Mouse (Mus musculus) hindbrain, embryonic 12.5 days (tissue): ENCODE measurements at regions not wholly inside any gene's neighbourhood (a gene's known extent, or its start where the extent isn't known, plus 50 kb on each side); places are given as distances from the start of the nearest gene placed in this dataset.
A peak's percentile ranks its signal among the peaks of the same experiment; 100 is the strongest.
"Not testable (repeated sequence)": the region's sequence is repeated elsewhere in the genome, so short reads cannot be mapped to it uniquely, and the experiment has no call there.

Experiments used
- ATAC-seq: fragments of 200-750 bp; cut with Nextera tagmentation; 2 replicates; pipeline ENCODE4 v1.8.0; 2017; ENCODE audit warnings: moderate TSS enrichment; ENCODE audit not compliant: low FRiP score
- H3K27ac ChIP-seq: fragments of 300-500 bp; sonication (generic); 2 replicates; pipeline ENCODE4 v1.5.1; 2016; ENCODE audit warnings: mild to moderate bottlenecking
- H3K27me3 ChIP-seq: fragments of 300-500 bp; sonication (generic); 2 replicates; pipeline ENCODE4 v1.6.1; 2016; ENCODE audit warnings: mild to moderate bottlenecking
- H3K36me3 ChIP-seq: fragments of 300-500 bp; sonication (generic); 2 replicates; pipeline ENCODE4 v1.6.1; 2016; ENCODE audit warnings: mild to moderate bottlenecking
- H3K4me1 ChIP-seq: fragments of 300-500 bp; sonication (generic); 2 replicates; pipeline ENCODE4 v1.6.1; 2016
- H3K4me2 ChIP-seq: fragments of 300-500 bp; sonication (generic); replicated peaks from 2 replicates; pipeline ENCODE4 v1.6.1; 2016; ENCODE audit warnings: mild to moderate bottlenecking
- H3K4me3 ChIP-seq: fragments of 300-500 bp; sonication (generic); 2 replicates; pipeline ENCODE4 v1.5.1; 2016; ENCODE audit warnings: mild to moderate bottlenecking
- H3K9ac ChIP-seq: fragments of 300-500 bp; sonication (generic); 2 replicates; pipeline ENCODE4 v1.6.1; 2016; ENCODE audit warnings: mild to moderate bottlenecking, moderate library complexity
- H3K9me3 ChIP-seq: fragments of 300-500 bp; sonication (generic); replicated peaks from 2 replicates; pipeline ENCODE4 v1.6.1; 2016; ENCODE audit warnings: mild to moderate bottlenecking
- WGBS: fragments of 180-500 bp; shearing (Covaris S2); methylation state at CpG from one replicate; pipeline ENCODE4 v1.1.7; 2016; 5-methylcytosine and 5-hydroxymethylcytosine counted together

DNA sequence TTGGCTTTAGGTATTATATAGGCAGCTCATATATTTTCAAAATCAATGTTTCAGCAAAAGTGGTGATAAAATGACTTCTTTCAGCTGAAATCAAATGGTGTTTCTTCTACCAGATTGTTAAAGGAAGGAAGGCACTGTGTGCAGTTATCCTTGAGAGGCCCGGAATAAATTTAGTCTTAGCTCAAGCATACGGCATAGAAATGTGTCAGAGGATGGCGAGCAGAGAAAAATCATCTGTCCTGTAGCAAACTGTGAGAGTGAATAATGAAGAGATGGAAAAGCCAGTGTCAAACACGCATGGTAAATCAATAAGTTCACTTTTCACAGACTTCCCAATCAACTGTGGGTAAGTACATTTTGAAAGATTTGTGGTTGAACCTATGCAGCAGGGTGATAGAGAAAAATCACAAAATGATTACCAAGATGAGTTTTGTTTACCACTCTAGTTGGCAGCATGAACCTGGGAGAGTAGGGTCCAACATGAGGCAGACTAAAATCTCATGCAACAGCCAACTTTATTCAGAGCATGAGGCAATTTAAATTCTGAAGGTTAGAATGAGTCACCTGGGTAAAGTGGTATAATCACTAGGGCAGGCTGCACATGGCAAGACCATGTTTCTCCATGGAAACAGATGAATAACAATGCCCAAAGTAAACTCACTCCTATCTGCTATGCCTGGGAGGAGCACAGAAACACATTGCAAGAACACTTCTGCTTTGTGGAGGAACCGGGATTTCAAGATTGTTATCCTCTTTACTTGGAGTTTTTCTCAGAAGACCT lies 55.7 kb downstream of the AI429214 start:
- 91% methylated on average over 5 of the region's 5 CpGs for WGBS
- H3K9ac ChIP-seq: no peak overlapping the region
- H3K9me3 ChIP-seq: no peaks in the 10 kb centered on the region
- no peaks in the 10 kb centered on the region for H3K27me3 ChIP-seq
- H3K4me3 ChIP-seq: no peak overlapping the region
- no peak overlapping the region for H3K4me2 ChIP-seq
- no peak for ATAC-seq
- H3K36me3 ChIP-seq: no peaks in the 10 kb centered on the region
- H3K27ac ChIP-seq: no peak overlapping the region
- H3K4me1 ChIP-seq: no peaks in the 10 kb centered on the region

DNA sequence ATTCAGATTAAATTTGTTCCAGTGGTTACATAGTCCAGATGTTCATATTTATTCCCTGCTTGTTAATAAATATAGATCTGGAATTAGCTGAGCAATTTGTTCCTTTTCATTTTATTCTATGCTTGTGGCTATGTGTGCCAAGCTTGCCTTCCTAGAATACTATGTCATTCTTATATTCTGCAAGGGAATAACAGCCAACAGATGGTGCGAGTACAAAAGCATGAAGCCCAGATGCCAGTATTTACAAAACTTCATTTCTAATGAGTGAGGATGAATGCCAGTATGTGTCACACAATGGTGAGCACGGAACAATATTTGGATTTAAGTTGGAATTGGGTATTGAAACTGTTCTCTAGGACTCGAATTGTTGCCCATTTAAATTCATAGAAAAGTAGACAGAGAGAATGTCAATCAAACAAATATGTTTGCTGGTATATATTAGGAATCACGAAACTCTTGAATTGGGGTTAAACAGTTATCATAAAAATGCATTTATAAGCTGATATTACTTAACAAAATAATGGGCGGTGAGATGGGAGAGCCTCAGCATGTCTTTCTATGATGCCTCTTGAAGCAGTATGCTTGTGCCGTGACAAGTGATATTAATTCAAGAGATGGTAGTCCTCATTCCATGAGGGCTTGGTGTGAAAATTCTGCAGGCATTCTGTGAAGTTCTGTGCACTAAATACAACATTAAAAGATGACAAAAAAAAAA lies 56.7 kb downstream of the AI429214 start:
- Histone ChIP-seq H3K27me3 (no peaks in the 10 kb centered on the region), H3K9me3 (no peaks in the 10 kb centered on the region), H3K27ac (no peak overlapping the region), H3K4me3 (no peak overlapping the region), H3K9ac (no peak overlapping the region), H3K4me1 (no peaks in the 10 kb centered on the region), H3K4me2 (no peak overlapping the region), H3K36me3 (no peaks in the 10 kb centered on the region)
- ATAC-seq: no peak
- WGBS: 83% methylated on average over 6 of the region's 6 CpGs

DNA sequence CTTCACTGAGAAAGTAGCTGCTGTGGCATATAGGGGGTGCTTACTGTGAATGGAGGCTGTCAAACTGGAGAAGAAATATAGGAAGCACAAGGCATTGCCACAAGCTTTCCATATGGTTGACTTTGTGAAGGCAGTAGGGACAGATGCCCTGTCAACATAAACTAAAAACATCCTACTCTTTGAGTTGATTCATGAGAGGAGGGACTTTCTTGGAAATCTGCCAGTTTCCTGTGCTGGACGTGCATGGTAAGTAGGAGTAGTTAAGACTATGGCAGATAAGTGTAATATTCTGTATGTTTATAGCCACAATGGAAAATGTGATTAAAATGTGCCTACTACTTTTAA lies 57.3 kb downstream of the AI429214 start:
- WGBS: 54% methylated on average over 1 of the region's 1 CpGs
- Histone ChIP-seq H3K4me2 (no peak overlapping the region), H3K27ac (no peak overlapping the region), H3K27me3 (no peaks in the 10 kb centered on the region), H3K9ac (no peak overlapping the region), H3K9me3 (no peaks in the 10 kb centered on the region), H3K4me1 (no peaks in the 10 kb centered on the region), H3K36me3 (no peaks in the 10 kb centered on the region), H3K4me3 (no peak overlapping the region)
- ATAC-seq: peak; percentile 32; the same call in 1 of the 2 replicates

DNA sequence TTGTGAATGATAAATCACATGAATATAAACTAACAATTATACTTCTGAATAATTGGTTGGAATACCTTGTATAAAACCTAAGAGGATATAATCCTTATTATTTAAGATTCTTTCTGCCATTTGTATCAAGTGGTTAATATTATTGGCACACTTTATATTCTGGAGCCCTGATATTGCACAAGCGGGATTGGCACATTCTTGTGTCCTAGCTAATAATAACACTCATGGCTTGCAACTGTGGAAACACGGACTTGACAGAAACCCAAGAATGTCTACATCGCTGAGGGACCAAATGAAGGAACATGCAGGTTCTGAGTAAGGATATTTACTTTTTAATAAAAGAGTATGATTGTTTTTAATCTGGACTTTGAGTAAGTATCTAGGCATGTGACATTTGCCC lies 63.0 kb downstream of the AI429214 start:
- Histone ChIP-seq H3K27ac (no peak overlapping the region), H3K4me2 (no peak overlapping the region), H3K9ac (no peak overlapping the region), H3K9me3 (no peaks in the 10 kb centered on the region), H3K27me3 (no peaks in the 10 kb centered on the region), H3K36me3 (no peaks in the 10 kb centered on the region), H3K4me1 (no peaks in the 10 kb centered on the region), H3K4me3 (no peak overlapping the region)
- WGBS: 78% methylated on average over 3 of the region's 3 CpGs
- ATAC-seq: no peak

DNA sequence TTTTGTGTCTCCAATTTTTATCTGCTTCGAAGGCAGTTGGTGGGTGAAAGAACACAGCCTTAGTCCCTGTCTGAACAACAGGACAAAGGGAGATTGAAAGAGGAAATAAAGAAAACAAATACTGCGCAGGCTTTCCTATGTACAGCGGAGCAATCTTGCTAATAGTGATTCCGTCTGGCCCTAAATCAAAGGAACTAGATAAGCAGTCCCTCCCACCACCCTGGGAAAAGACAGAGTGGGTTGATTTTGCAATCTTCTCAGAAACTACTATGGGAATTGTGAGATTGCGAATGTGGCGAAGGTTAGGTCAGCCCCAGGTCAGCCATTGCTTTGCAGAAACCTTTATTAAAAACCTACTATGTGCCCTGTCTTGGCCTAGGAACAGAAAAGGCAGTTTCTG lies 65.0 kb downstream of the AI429214 start:
- 86% methylated on average over 6 of the region's 6 CpGs for WGBS
- H3K36me3 ChIP-seq: no peaks in the 10 kb centered on the region

DNA sequence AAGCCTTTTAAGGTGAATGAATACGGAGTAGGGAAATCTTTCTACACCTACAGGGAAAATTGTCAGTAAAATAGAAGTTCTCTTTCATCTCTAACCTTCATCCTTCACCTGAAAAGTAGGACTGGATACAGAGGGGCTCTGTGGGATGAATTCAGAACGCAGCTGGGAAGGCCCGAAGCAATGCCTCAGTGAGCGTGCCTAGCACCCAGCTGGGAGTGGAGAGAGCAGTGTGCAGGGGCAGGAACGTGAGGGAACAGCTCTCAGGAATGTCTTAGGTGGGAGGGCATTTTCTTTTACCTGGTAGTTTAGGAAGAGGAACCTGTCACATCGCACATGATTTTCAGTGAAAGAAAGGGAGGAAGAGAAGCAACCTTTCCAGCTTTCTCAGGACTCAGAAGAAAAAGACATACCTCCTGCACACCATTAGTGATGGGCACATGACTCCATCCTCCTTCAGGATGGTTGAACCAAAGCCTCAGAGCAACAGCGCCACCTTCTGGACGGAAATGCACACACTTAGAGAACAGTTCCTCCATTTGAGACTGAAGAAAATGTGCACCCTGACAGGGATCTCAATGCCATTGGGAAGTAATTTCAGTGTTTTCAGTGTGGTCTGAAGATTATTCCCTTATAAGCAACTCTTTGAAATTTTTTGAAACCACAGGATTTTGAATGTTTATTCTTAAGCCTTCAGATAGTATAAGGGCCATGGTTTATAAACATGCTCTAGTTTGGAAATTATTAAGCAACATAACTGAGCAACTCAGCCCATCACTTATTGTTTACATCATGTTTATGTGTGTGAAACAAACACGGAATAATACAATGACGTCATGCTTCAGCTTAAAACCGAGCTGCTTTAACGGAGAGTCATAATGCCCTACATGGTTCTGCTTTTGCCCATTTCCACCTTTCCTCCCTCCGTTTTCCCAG lies 68.9 kb downstream of the AI429214 start:
- peak; percentile 87 for ATAC-seq
- 30% methylated on average over 13 of the region's 13 CpGs for WGBS
- no peaks in the 10 kb centered on the region for H3K4me1 ChIP-seq

More for the DNA sequence above, 65.0 kb downstream of the AI429214 start:
- ATAC-seq: no peak
- H3K4me2 ChIP-seq: no peak overlapping the region
- H3K4me1 ChIP-seq: no peaks in the 10 kb centered on the region
- no peak overlapping the region for H3K9ac ChIP-seq
- no peak overlapping the region for H3K27ac ChIP-seq
- no peaks in the 10 kb centered on the region for H3K9me3 ChIP-seq
- H3K4me3 ChIP-seq: no peak overlapping the region
- no peaks in the 10 kb centered on the region for H3K27me3 ChIP-seq

DNA sequence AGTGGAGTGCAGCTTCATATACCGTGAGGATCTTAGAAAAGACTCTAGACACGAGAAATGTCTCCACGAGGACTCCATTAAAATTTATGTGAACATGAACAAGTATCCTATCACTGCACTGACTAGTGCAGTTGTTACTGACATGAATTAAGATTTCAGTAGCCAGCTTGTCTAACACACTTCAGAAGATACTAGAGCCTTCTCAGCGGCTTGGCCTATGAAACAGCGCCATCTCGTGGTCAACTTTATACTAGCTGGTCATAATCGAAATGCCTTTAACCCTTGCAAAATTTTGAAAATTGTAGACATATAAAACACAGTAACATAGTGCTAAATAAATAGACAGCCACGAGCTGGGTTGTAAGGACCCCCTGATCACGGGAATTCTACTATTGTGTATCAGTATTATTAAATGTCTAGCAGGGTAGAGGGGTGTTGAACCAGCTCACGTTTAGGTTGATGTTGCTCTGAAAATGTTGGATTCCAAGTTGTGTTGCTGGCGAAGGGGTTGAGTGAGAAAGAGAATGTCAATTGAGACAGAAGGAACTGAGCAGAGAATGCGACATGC lies 70.4 kb downstream of the AI429214 start:
- peak; percentile 77 for ATAC-seq
- Histone ChIP-seq H3K27ac (no peak overlapping the region), H3K4me1 (no peaks in the 10 kb centered on the region), H3K36me3 (no peaks in the 10 kb centered on the region), H3K4me3 (no peak overlapping the region), H3K9me3 (no peaks in the 10 kb centered on the region), H3K27me3 (no peaks in the 10 kb centered on the region), H3K4me2 (no peak overlapping the region), H3K9ac (no peak overlapping the region)
- WGBS: 23% methylated on average over 12 of the region's 12 CpGs

More for the DNA sequence above, 68.9 kb downstream of the AI429214 start:
- Histone ChIP-seq H3K4me3 (no peak overlapping the region), H3K27ac (no peak overlapping the region), H3K4me2 (no peak overlapping the region), H3K36me3 (no peaks in the 10 kb centered on the region), H3K9ac (no peak overlapping the region), H3K9me3 (no peaks in the 10 kb centered on the region), H3K27me3 (no peaks in the 10 kb centered on the region)

DNA sequence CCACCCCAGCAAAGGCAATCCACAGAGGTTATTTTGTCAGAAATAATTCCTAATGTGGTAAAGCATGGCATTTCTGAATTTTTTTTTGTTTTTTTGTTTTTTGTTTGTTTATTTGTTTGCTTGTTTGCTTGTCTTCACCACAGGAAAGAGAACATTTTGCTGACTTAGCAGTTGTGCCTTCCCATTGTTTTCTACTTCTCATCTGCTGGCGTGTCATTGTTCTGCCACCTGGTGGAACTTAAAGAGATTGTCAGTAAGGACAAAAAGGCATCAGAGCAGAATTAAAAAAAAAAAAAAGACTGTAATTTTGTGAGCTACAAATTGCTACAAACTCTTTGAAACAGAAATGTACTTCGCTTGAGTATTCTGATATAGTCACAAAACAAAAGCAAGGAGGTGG lies 79.5 kb downstream of the AI429214 start:
- no peak overlapping the region for H3K4me3 ChIP-seq
- H3K36me3 ChIP-seq: no peaks in the 10 kb centered on the region
- H3K27me3 ChIP-seq: no peaks in the 10 kb centered on the region
- H3K9ac ChIP-seq: no peak overlapping the region
- no peak overlapping the region for H3K27ac ChIP-seq
- H3K4me2 ChIP-seq: no peak overlapping the region
- no peaks in the 10 kb centered on the region for H3K4me1 ChIP-seq
- H3K9me3 ChIP-seq: no peaks in the 10 kb centered on the region
- no peak for ATAC-seq
- 22% methylated on average over 2 of the region's 2 CpGs for WGBS

DNA sequence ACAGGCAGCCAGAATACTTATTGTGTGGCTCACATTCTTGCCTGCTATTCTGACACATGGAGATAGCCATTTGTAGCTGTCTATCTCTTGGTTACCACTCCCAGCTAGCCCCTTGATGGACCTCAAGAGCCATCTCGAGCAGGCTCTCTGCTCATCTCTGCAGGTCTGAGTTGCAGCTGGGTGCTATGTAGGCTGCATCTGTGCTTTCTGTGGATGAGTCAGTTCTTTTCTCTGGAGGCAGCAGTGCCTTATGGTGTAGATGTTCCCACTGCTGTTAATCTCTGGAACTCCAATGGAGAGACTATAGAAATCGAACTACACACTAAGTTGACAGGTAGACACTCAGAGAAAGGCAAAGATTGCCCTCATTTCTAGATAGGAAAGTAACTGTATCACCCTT lies 106.3 kb downstream of the AI429214 start:
- Histone ChIP-seq H3K36me3 (no peaks in the 10 kb centered on the region), H3K27ac (no peak overlapping the region), H3K9ac (no peak overlapping the region), H3K4me2 (no peak overlapping the region), H3K9me3 (no peaks in the 10 kb centered on the region), H3K4me3 (no peak overlapping the region), H3K4me1 (no peaks in the 10 kb centered on the region), H3K27me3 (no peaks in the 10 kb centered on the region)
- no peak for ATAC-seq
- 76% methylated on average over 2 of the region's 2 CpGs for WGBS

DNA sequence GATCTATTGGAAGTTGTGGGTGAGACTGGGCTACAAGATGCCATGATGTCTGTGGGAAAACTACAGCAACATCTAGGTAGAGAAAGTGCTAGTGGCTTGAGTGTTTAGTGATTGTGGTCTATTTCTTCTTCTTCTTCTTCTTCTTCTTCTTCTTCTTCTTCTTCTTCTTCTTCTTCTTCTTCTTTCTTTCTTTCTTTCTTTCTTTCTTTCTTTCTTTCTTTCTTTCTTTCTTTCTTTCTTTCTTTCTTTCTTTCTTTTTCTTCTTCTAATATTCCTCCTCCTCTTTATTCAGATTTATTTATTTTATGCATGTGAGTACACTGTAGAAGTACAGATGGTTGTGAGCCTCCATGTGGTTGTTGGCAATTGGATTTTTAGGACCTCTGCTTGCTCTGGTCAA lies 119.0 kb downstream of the AI429214 start:
- not testable (repeated sequence) for H3K36me3 ChIP-seq, H3K4me1 ChIP-seq, H3K9ac ChIP-seq, H3K4me2 ChIP-seq, H3K4me3 ChIP-seq, H3K27ac ChIP-seq, H3K27me3 ChIP-seq, H3K9me3 ChIP-seq, ATAC-seq

DNA sequence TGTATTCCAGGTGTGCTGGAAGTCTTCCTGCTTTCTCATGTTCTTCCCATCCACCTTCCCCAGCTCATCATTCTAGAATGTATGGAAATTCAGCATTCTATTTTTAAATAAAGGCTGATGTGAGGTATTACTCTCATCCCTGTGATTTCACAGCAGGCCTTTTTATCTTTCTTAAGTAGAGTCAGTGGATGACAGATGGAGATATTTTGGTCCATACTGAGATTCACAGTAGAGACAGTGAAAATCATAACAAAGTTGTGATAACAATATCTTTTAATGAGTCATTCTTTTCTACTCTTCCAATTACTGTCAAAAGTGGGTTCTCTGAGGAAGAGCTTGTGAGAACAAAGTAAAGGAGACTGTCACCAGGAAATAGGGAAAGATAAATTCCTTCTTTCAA lies 132.4 kb downstream of the AI429214 start:
- Histone ChIP-seq H3K4me3 (no peak overlapping the region), H3K27me3 (no peaks in the 10 kb centered on the region), H3K4me1 (no peaks in the 10 kb centered on the region), H3K27ac (no peak overlapping the region), H3K36me3 (no peaks in the 10 kb centered on the region), H3K9ac (no peak overlapping the region), H3K9me3 (0 out of 2 replicates have a peak, but pooled peaks cover 4% of the 10 kb centered on the region), H3K4me2 (no peak overlapping the region)
- no peak for ATAC-seq

DNA sequence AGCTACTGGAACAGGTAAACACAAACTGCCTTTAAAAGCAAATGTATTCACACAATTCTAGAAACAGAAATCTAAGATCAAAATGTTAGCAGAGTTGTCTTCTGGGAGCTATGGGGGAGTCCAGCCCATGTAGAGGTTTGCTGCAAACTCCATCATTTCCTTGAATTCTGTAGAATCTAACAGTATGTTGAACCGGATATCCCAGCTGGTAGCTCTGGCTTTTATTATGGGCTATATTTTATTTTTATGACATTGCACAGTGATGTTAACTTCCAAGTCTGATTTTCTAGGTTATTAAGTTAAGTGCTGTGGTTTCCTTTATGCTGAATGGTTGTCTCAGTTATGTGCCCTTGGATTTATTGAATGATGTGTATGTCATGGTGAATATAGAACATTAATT lies 136.3 kb downstream of the AI429214 start:
- Histone ChIP-seq H3K4me2 (no peak overlapping the region), H3K4me1 (no peaks in the 10 kb centered on the region), H3K36me3 (no peaks in the 10 kb centered on the region), H3K27ac (no peak overlapping the region), H3K4me3 (no peak overlapping the region), H3K27me3 (no peaks in the 10 kb centered on the region), H3K9me3 (no peaks in the 10 kb centered on the region), H3K9ac (no peak overlapping the region)
- ATAC-seq: no peak
- WGBS: 89% methylated on average over 1 of the region's 1 CpGs
